Mouse (Mus musculus) limb, embryonic 13.5 days (tissue): Measurements from ENCODE around the gene Cstad. TPM values are rescaled to one million over a fixed set of nuclear protein-coding genes. Genes with fewer than 3 reads are reported as not detected.
A peak's percentile ranks its signal among the peaks of the same experiment; 100 is the strongest.

Experiments
- ATAC-seq: fragments of 200-750 bp; cut with Nextera tagmentation; 2 replicates; pipeline ENCODE4 v1.8.0; 2017; ENCODE audit warnings: low read depth, moderate number of reproducible peaks, moderate TSS enrichment; ENCODE audit not compliant: low FRiP score
- H3K27ac ChIP-seq: fragments of 300-500 bp; sonication (generic); 2 replicates; pipeline ENCODE4 v1.5.1; 2015; ENCODE audit warnings: inconsistent platforms, mild to moderate bottlenecking, moderate library complexity
- H3K27me3 ChIP-seq: fragments of 300-500 bp; sonication (generic); 2 replicates; pipeline ENCODE4 v1.6.1; 2015; ENCODE audit warnings: mild to moderate bottlenecking, inconsistent platforms
- H3K36me3 ChIP-seq: fragments of 300-500 bp; sonication (generic); 2 replicates; pipeline ENCODE4 v1.6.1; 2015; ENCODE audit warnings: inconsistent platforms, mild to moderate bottlenecking, moderate library complexity
- H3K4me1 ChIP-seq: fragments of 300-500 bp; sonication (generic); 2 replicates; pipeline ENCODE4 v1.6.1; 2015; ENCODE audit warnings: inconsistent platforms
- H3K4me2 ChIP-seq: fragments of 300-500 bp; sonication (generic); replicated peaks from 2 replicates; pipeline ENCODE4 v1.6.1; 2015; ENCODE audit warnings: inconsistent platforms, mild to moderate bottlenecking, moderate library complexity
- H3K4me3 ChIP-seq: fragments of 300-500 bp; sonication (generic); 2 replicates; pipeline ENCODE4 v1.5.1; 2015; ENCODE audit warnings: moderate library complexity, mild to moderate bottlenecking, inconsistent platforms
- H3K9ac ChIP-seq: fragments of 300-500 bp; sonication (generic); 2 replicates; pipeline ENCODE4 v1.6.1; 2015; ENCODE audit warnings: mild to moderate bottlenecking, inconsistent platforms
- H3K9me3 ChIP-seq: fragments of 300-500 bp; sonication (generic); 2 replicates; pipeline ENCODE4 v1.6.1; 2016; ENCODE audit warnings: inconsistent platforms
- WGBS: fragments of 180-500 bp; shearing (Covaris S2); methylation state at CpG from one replicate; pipeline ENCODE4 v1.1.7; 2015; 5-methylcytosine and 5-hydroxymethylcytosine counted together
- polyA plus RNA-seq: library from polyadenylated mRNA; unstranded; fragments of >200 nt; fragmentation: Nextera tagmentation; extraction: Ambion mirVana; gene quantifications from 2 replicates; pipeline ENCODE4 v1.2.1, GENCODE M21; 2015

Gene Cstad
- polyA plus RNA-seq, result 1.6 and 1.9 TPM in 2 replicates

GRCm38 (mm10) chr2:30594641-30595379, at the start of gene Cstad:
TSS of gene Cstad (plus strand) at chr2:30595040.
- WGBS, result 2% methylated on average over 37 of the region's 39 CpGs
- peak within 1 kb of the TSS; percentile 76 for H3K4me2 ChIP-seq
- ATAC-seq, result peak; percentile 79

GRCm38 (mm10) chr2:30545706-30546105, 49.1 kb upstream of the Cstad start:
- H3K9me3 ChIP-seq, result peaks cover 5% of the 10 kb centered on the region; the same call in 1 of the 2 replicates
- peak overlapping the region; percentile 39; the same call in 1 of the 2 replicates for H3K9ac ChIP-seq
- H3K27ac ChIP-seq, result no peak overlapping the region
- peaks cover 40% of the 10 kb centered on the region for H3K4me1 ChIP-seq
- H3K27me3 ChIP-seq, result no peaks in the 10 kb centered on the region
- peak overlapping the region; percentile 69 for H3K4me2 ChIP-seq
- WGBS, result 30% methylated on average over 7 of the region's 7 CpGs
- H3K36me3 ChIP-seq, result no peaks in the 10 kb centered on the region
- peak overlapping the region; percentile 31 for H3K4me3 ChIP-seq
- no peak for ATAC-seq

More at GRCm38 (mm10) chr2:30594641-30595379, at the start of gene Cstad:
- no peaks in the 10 kb centered on the region for H3K36me3 ChIP-seq
- H3K9me3 ChIP-seq, result no peaks in the 10 kb centered on the region
- peaks cover 34% of the 10 kb centered on the region for H3K4me1 ChIP-seq
- peak within 1 kb of the TSS; percentile 99 for H3K27ac ChIP-seq
- H3K9ac ChIP-seq, result peak within 1 kb of the TSS; percentile 77
- H3K4me3 ChIP-seq, result peak within 1 kb of the TSS; percentile 51
- no peaks in the 10 kb centered on the region for H3K27me3 ChIP-seq

- Histone ChIP-seq H3K36me3 (no peaks in the 10 kb centered on the region), H3K9ac (no peak overlapping the region), H3K27ac (no peak overlapping the region), H3K27me3 (no peaks in the 10 kb centered on the region), H3K4me3 (no peak overlapping the region), H3K4me1 (peaks cover 37% of the 10 kb centered on the region), H3K4me2 (no peak overlapping the region), H3K9me3 (peaks cover 5% of the 10 kb centered on the region; the same call in 1 of the 2 replicates)
- ATAC-seq, result no peak
- 36% methylated on average over 1 of the region's 3 CpGs for WGBS
Observed at GRCm38 (mm10) chr2:30546219-30546618, 48.6 kb upstream of the Cstad start.

- 85% methylated on average over 15 of the region's 19 CpGs for WGBS
- 0 out of 2 replicates have a peak overlapping the region, but pooled peaks have one; percentile 33 for H3K27ac ChIP-seq
Observed at GRCm38 (mm10) chr2:30547455-30548217, 47.2 kb upstream of the Cstad start.

GRCm38 (mm10) chr2:30551579-30551978, 43.3 kb upstream of the Cstad start:
- WGBS, result 74% methylated on average over 5 of the region's 5 CpGs
- no peak overlapping the region for H3K27ac ChIP-seq

More at GRCm38 (mm10) chr2:30547455-30548217, 47.2 kb upstream of the Cstad start:
- Histone ChIP-seq H3K9ac (no peak overlapping the region), H3K4me2 (no peak overlapping the region), H3K9me3 (peaks cover 5% of the 10 kb centered on the region; the same call in 1 of the 2 replicates), H3K4me1 (peaks cover 31% of the 10 kb centered on the region), H3K27me3 (no peaks in the 10 kb centered on the region), H3K4me3 (no peak overlapping the region), H3K36me3 (no peaks in the 10 kb centered on the region)
- no peak for ATAC-seq

GRCm38 (mm10) chr2:30553851-30554540, 40.8 kb upstream of the Cstad start:
- 60% methylated on average over 7 of the region's 7 CpGs for WGBS
- H3K27ac ChIP-seq, result no peak overlapping the region
- peak overlapping the region; percentile 39; the same call in 1 of the 2 replicates for H3K4me2 ChIP-seq
- H3K9ac ChIP-seq, result no peak overlapping the region
- no peaks in the 10 kb centered on the region for H3K36me3 ChIP-seq
- no peaks in the 10 kb centered on the region for H3K4me1 ChIP-seq
- peak; percentile 86 for ATAC-seq
- H3K9me3 ChIP-seq, result peaks cover 2% of the 10 kb centered on the region; the same call in 1 of the 2 replicates
- no peaks in the 10 kb centered on the region for H3K27me3 ChIP-seq
- no peak overlapping the region for H3K4me3 ChIP-seq

More at GRCm38 (mm10) chr2:30551579-30551978, 43.3 kb upstream of the Cstad start:
- H3K9me3 ChIP-seq, result peaks cover 5% of the 10 kb centered on the region; the same call in 1 of the 2 replicates
- H3K4me1 ChIP-seq, result peaks cover 11% of the 10 kb centered on the region
- H3K27me3 ChIP-seq, result no peaks in the 10 kb centered on the region
- H3K36me3 ChIP-seq, result no peaks in the 10 kb centered on the region
- H3K4me3 ChIP-seq, result no peak overlapping the region
- no peak overlapping the region for H3K9ac ChIP-seq
- ATAC-seq, result no peak
- no peak overlapping the region for H3K4me2 ChIP-seq

- Histone ChIP-seq H3K4me2 (no peak overlapping the region), H3K27ac (no peak overlapping the region)
Observed at GRCm38 (mm10) chr2:30555257-30555656, 39.6 kb upstream of the Cstad start.

GRCm38 (mm10) chr2:30556495-30556894, 38.3 kb upstream of the Cstad start:
- ATAC-seq, result no peak
- H3K4me2 ChIP-seq, result no peak overlapping the region
- no peaks in the 10 kb centered on the region for H3K36me3 ChIP-seq

More at GRCm38 (mm10) chr2:30555257-30555656, 39.6 kb upstream of the Cstad start:
- no peaks in the 10 kb centered on the region for H3K4me1 ChIP-seq
- H3K4me3 ChIP-seq, result no peak overlapping the region
- no peaks in the 10 kb centered on the region for H3K9me3 ChIP-seq
- H3K9ac ChIP-seq, result no peak overlapping the region
- no peak for ATAC-seq
- no peaks in the 10 kb centered on the region for H3K27me3 ChIP-seq
- H3K36me3 ChIP-seq, result no peaks in the 10 kb centered on the region
- 75% methylated on average over 9 of the region's 9 CpGs for WGBS

GRCm38 (mm10) chr2:30559552-30559951, 35.3 kb upstream of the Cstad start:
- Histone ChIP-seq H3K9me3 (no peaks in the 10 kb centered on the region), H3K4me1 (no peaks in the 10 kb centered on the region), H3K27ac (no peak overlapping the region), H3K27me3 (no peaks in the 10 kb centered on the region), H3K9ac (no peak overlapping the region), H3K4me3 (no peak overlapping the region), H3K4me2 (no peak overlapping the region), H3K36me3 (no peaks in the 10 kb centered on the region)
- WGBS, result 83% methylated on average over 1 of the region's 1 CpGs
- ATAC-seq, result no peak

More at GRCm38 (mm10) chr2:30556495-30556894, 38.3 kb upstream of the Cstad start:
- no peaks in the 10 kb centered on the region for H3K27me3 ChIP-seq
- H3K27ac ChIP-seq, result no peak overlapping the region
- WGBS, result 74% methylated on average over 5 of the region's 5 CpGs
- H3K4me1 ChIP-seq, result no peaks in the 10 kb centered on the region
- H3K9me3 ChIP-seq, result no peaks in the 10 kb centered on the region
- no peak overlapping the region for H3K9ac ChIP-seq
- H3K4me3 ChIP-seq, result no peak overlapping the region

GRCm38 (mm10) chr2:30562553-30562952, 32.3 kb upstream of the Cstad start:
- H3K4me3 ChIP-seq, result no peak overlapping the region
- H3K36me3 ChIP-seq, result no peaks in the 10 kb centered on the region
- H3K27ac ChIP-seq, result no peak overlapping the region
- H3K9me3 ChIP-seq, result no peaks in the 10 kb centered on the region
- no peak overlapping the region for H3K4me2 ChIP-seq
- H3K4me1 ChIP-seq, result peaks cover under 1% of the 10 kb centered on the region; the same call in 1 of the 2 replicates
- 78% methylated on average over 3 of the region's 3 CpGs for WGBS
- H3K27me3 ChIP-seq, result no peaks in the 10 kb centered on the region
- ATAC-seq, result no peak
- no peak overlapping the region for H3K9ac ChIP-seq

GRCm38 (mm10) chr2:30571647-30572046, 23.2 kb upstream of the Cstad start:
- Histone ChIP-seq H3K4me3 (no peak overlapping the region), H3K27ac (no peak overlapping the region), H3K9me3 (no peaks in the 10 kb centered on the region), H3K27me3 (no peaks in the 10 kb centered on the region), H3K36me3 (no peaks in the 10 kb centered on the region), H3K4me2 (no peak overlapping the region), H3K9ac (no peak overlapping the region), H3K4me1 (peaks cover 5% of the 10 kb centered on the region; the same call in 1 of the 2 replicates)
- WGBS, result 84% methylated on average over 4 of the region's 4 CpGs
- no peak for ATAC-seq
